Mouse (Mus musculus) liver, embryonic 14.5 days (tissue): Measurements from ENCODE around the gene Idua. TPM values are rescaled to one million over a fixed set of nuclear protein-coding genes. Genes with fewer than 3 reads are reported as not detected.

Experiments used
- ATAC-seq: fragments of 200-750 bp; cut with Nextera tagmentation; 2 replicates; pipeline ENCODE4 v1.8.0; 2017; ENCODE audit warnings: moderate number of reproducible peaks, mild to moderate bottlenecking, moderate library complexity; ENCODE audit not compliant: insufficient read depth
- DNase-seq, 3 experiments: peaks; one replicate each; pipeline ENCODE4 v3.0.0-alpha.2; 2012 to 2013; ENCODE audit warnings: low read depth in 3 of 3, low spot score in 3 of 3
- H3K27ac ChIP-seq: fragments of 300-500 bp; sonication (generic); 2 replicates; pipeline ENCODE4 v1.5.1; 2014; ENCODE audit warnings: moderate library complexity, mild to moderate bottlenecking, control low read depth, inconsistent platforms
- H3K27me3 ChIP-seq: fragments of 300-500 bp; sonication (generic); 2 replicates; pipeline ENCODE4 v1.6.1; 2014; ENCODE audit warnings: mild to moderate bottlenecking, low read length, moderate library complexity; ENCODE audit not compliant: control insufficient read depth, insufficient read depth
- H3K36me3 ChIP-seq: fragments of 300-500 bp; sonication (generic); replicated peaks from 2 replicates; pipeline ENCODE4 v1.6.1; 2014; ENCODE audit warnings: low read depth; ENCODE audit not compliant: control insufficient read depth, insufficient read depth
- H3K4me1 ChIP-seq, 2 experiments: fragments of 200-500 bp in 1 of 2; fragments of 300-500 bp in 1 of 2; sonication (generic) in 1 of 2; replicated peaks; 2 replicates each; pipeline ENCODE4 v1.6.1; 2012 to 2014; ENCODE audit warnings: antibody characterized with exemption in 1 of 2, inconsistent platforms in 1 of 2, low read length in 1 of 2; ENCODE audit not compliant: control insufficient read depth in 2 of 2, insufficient read depth in 2 of 2
- H3K4me2 ChIP-seq: fragments of 300-500 bp; sonication (generic); 2 replicates; pipeline ENCODE4 v1.6.1; 2014; ENCODE audit warnings: low read depth, mild to moderate bottlenecking, control low read depth, moderate library complexity
- H3K4me3 ChIP-seq, 2 experiments: fragments of 200-500 bp in 1 of 2; fragments of 300-500 bp in 1 of 2; sonication (generic) in 1 of 2; 2 replicates each; pipeline ENCODE4 v1.5.1; 2012 to 2014; ENCODE audit warnings: low read depth in 2 of 2, low read length in 2 of 2, mild to moderate bottlenecking in 2 of 2, control low read depth in 1 of 2, inconsistent platforms in 1 of 2, moderate library complexity in 1 of 2; ENCODE audit not compliant: insufficient read depth in 1 of 2
- H3K9ac ChIP-seq: fragments of 300-500 bp; sonication (generic); replicated peaks from 2 replicates; pipeline ENCODE4 v1.6.1; 2014; ENCODE audit warnings: mild to moderate bottlenecking, control low read depth, moderate library complexity
- H3K9me3 ChIP-seq: fragments of 300-500 bp; sonication (generic); 2 replicates; pipeline ENCODE4 v1.6.1; 2016; ENCODE audit warnings: low read length, mixed read lengths; ENCODE audit not compliant: control insufficient read depth
- CTCF ChIP-seq: IDR thresholded peaks from 2 replicates; pipeline ENCODE4 v1.5.1; 2016; ENCODE audit warnings: antibody characterized with exemption, low read depth, control low read depth
- EP300 ChIP-seq: IDR thresholded peaks from 2 replicates; pipeline ENCODE4 v1.6.1; 2016; ENCODE audit warnings: antibody characterized with exemption, low read depth
- WGBS: fragments of 180-500 bp; shearing (Covaris S2); extraction: QIAGEN DNeasy Blood & Tissue Kit; methylation state at CpG from one replicate; pipeline ENCODE4 v1.1.7; 2014; ENCODE audit not compliant: insufficient replicate concordance; 5-methylcytosine and 5-hydroxymethylcytosine counted together
- polyA plus RNA-seq, 2 experiments: library from polyadenylated mRNA; depleted of rRNA in 1 of 2; stranded (reverse) in 1 of 2; unstranded in 1 of 2; fragments of >200 nt; fragmentation: Nextera tagmentation in 1 of 2; extraction: Ambion mirVana in 1 of 2; gene quantifications; 2 replicates each; pipeline versions ENCODE4 v1.2.1 to v1.2.3; 2012 to 2014

The Idua gene
- polyA plus RNA-seq, 2 experiments, result 2.9 to 3.1 TPM

GRCm38 (mm10) chr5:108654444-108654990 is 5.6 kb upstream of the Idua start:
- H3K27ac ChIP-seq, result no peak overlapping the region
- TF ChIP-seq CTCF (no peak), EP300 (no peak)
- WGBS, result 86% methylated on average over 10 of the region's 10 CpGs
- DNase-seq, result no peak
- H3K4me1 ChIP-seq, result peaks cover 0 to 3% of the 10 kb centered on the region in 2 experiments; a peak in 3 of 4 replicates
- no peaks in the 10 kb centered on the region for H3K9me3 ChIP-seq
- H3K4me2 ChIP-seq, result no peak overlapping the region
- ATAC-seq, result no peak
- H3K27me3 ChIP-seq, result no peaks in the 10 kb centered on the region
- H3K4me3 ChIP-seq, result no peak overlapping the region
- no peaks in the 10 kb centered on the region; the same call in none of the 2 replicates for H3K36me3 ChIP-seq
- H3K9ac ChIP-seq, result no peak overlapping the region

GRCm38 (mm10) chr5:108655381-108655780 is 4.8 kb upstream of the Idua start:
- no peak overlapping the region for H3K4me3 ChIP-seq
- peaks cover 0 to 8% of the 10 kb centered on the region in 2 experiments; a peak in 3 of 4 replicates for H3K4me1 ChIP-seq
- no peak overlapping the region for H3K27ac ChIP-seq
- no peak overlapping the region for H3K4me2 ChIP-seq
- WGBS, result 90% methylated on average over 9 of the region's 9 CpGs
- H3K36me3 ChIP-seq, result no peaks in the 10 kb centered on the region; the same call in none of the 2 replicates
- DNase-seq, result no peak
- no peak for ATAC-seq
- TF ChIP-seq EP300 (no peak), CTCF (no peak)
- H3K9me3 ChIP-seq, result no peaks in the 10 kb centered on the region
- H3K27me3 ChIP-seq, result no peaks in the 10 kb centered on the region
- H3K9ac ChIP-seq, result no peak overlapping the region

- no peak overlapping the region for H3K4me3 ChIP-seq
- H3K9ac ChIP-seq, result no peak overlapping the region
- no peaks in the 10 kb centered on the region; the same call in none of the 2 replicates for H3K36me3 ChIP-seq
- no peak for ATAC-seq
- H3K9me3 ChIP-seq, result no peaks in the 10 kb centered on the region
- WGBS, result 83% methylated on average over 15 of the region's 15 CpGs
- H3K27ac ChIP-seq, result no peak overlapping the region
- peaks cover 0 to 10% of the 10 kb centered on the region in 2 experiments; a peak in 3 of 4 replicates for H3K4me1 ChIP-seq
- TF ChIP-seq CTCF (no peak), EP300 (no peak)
- DNase-seq, result no peak
- H3K27me3 ChIP-seq, result no peaks in the 10 kb centered on the region
- H3K4me2 ChIP-seq, result no peak overlapping the region
Observed at GRCm38 (mm10) chr5:108655891-108656650, 4.1 kb upstream of the Idua start.

- H3K36me3 ChIP-seq, result no peaks in the 10 kb centered on the region; the same call in none of the 2 replicates
- H3K9me3 ChIP-seq, result no peaks in the 10 kb centered on the region
- DNase-seq, result no peak
- no peak overlapping the region for H3K27ac ChIP-seq
- H3K4me3 ChIP-seq, result no peak overlapping the region
- H3K27me3 ChIP-seq, result no peaks in the 10 kb centered on the region
- ATAC-seq, result no peak
- H3K4me2 ChIP-seq, result no peak overlapping the region
- H3K9ac ChIP-seq, result no peak overlapping the region
- 60% methylated on average over 5 of the region's 5 CpGs for WGBS
- peaks cover 0 to 12% of the 10 kb centered on the region in 2 experiments; a peak in 3 of 4 replicates for H3K4me1 ChIP-seq
- TF ChIP-seq EP300, result no peak
- no peak for TF ChIP-seq CTCF
Observed at GRCm38 (mm10) chr5:108657406-108657805, 2.7 kb upstream of the Idua start.

- peaks cover 0 to 12% of the 10 kb centered on the region in 2 experiments; a peak in 3 of 4 replicates for H3K4me1 ChIP-seq
- no peak overlapping the region for H3K4me2 ChIP-seq
- H3K9me3 ChIP-seq, result no peaks in the 10 kb centered on the region
- peaks cover 2% of the 10 kb centered on the region; the same call in 1 of the 2 replicates for H3K27me3 ChIP-seq
- no peak for TF ChIP-seq CTCF
- TF ChIP-seq EP300, result no peak
- H3K9ac ChIP-seq, result no peak overlapping the region
- 73% methylated on average over 1 of the region's 1 CpGs for WGBS
- no peak overlapping the region for H3K27ac ChIP-seq
- H3K36me3 ChIP-seq, result no peaks in the 10 kb centered on the region; the same call in none of the 2 replicates
- no peak for ATAC-seq
- H3K4me3 ChIP-seq, result no peak overlapping the region
- no peak for DNase-seq
Observed at GRCm38 (mm10) chr5:108658611-108659010, 1.5 kb upstream of the Idua start.
